ENCODE assay signal across 9 mouse cellular contexts in the genomic region with DNA sequence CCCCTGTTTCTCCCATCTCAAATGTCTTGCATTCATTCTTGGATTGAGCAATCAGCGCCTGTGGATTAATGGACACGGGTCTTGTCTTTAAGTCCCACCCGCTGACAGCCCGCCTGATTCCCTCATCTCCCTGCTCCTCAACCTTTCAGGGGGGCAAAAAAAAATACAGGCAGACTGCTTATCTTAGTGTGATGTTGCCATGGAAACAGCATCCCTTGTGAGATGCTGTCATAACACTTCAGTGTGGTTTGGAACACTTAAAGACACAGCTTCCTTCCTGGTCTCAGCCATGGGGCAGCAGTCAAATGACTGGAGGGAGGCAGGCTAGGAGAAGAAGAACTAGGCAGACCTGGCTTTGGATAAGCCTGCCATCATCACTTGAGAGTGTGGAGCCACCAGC. TPM values are rescaled to one million over a fixed set of nuclear protein-coding genes. Genes with fewer than 3 reads are reported as not detected.
A peak's percentile ranks its signal among the peaks of the same experiment; 100 is the strongest.
DNase-seq lines count a peak whose midpoint lies in the region; ATAC-seq and TF ChIP-seq lines count a peak whose summit lies in the region.
"Had no signal": no experiment of that assay in that cellular context is flagged by ENCODE, and none has a peak within 500 bp of the region (broad histone marks: within the 10 kb centered on the region; RNA-seq: fewer than 3 reads in every experiment).

No protein-coding gene starts in this region.

- no peak for TF ChIP-seq EP300 in lung, postnatal 0 days (IDR thresholded peaks at IDR 0.05)

- no peaks in the 10 kb centered on the region for H3K27me3 ChIP-seq in lung, embryonic 14.5 days (ENCODE audit: insufficient read depth, low read length)
- H3K27me3 ChIP-seq in lung, postnatal 0 days (replicated peaks; ENCODE audit: insufficient read depth, low read length): no peaks in the 10 kb centered on the region
- H3K27me3 ChIP-seq in forebrain, embryonic 10.5 days (ENCODE audit: poor library complexity, severe bottlenecking): no peaks in the 10 kb centered on the region; the same call in 1 of the 2 replicates
- H3K27me3 ChIP-seq in thymus, adult 2 months (ENCODE audit: control insufficient read depth, insufficient read depth, low read length): no peaks in the 10 kb centered on the region

- no peak overlapping the region for H3K27ac ChIP-seq in lung, embryonic 14.5 days (ENCODE audit: low read depth)
- no peak overlapping the region for H3K27ac ChIP-seq in lung, postnatal 0 days (ENCODE audit: low read length)
- H3K27ac ChIP-seq in forebrain, embryonic 10.5 days: peak overlapping the region; percentile 86
- no peak overlapping the region for H3K27ac ChIP-seq in thymus, adult 2 months (ENCODE audit: control insufficient read depth, insufficient read depth, low read length)

- H3K4me1 ChIP-seq in lung, embryonic 14.5 days (ENCODE audit: insufficient read depth): peaks cover 30% of the 10 kb centered on the region
- H3K4me1 ChIP-seq in lung, postnatal 0 days (ENCODE audit: insufficient read depth, low read depth, low read length): no peaks in the 10 kb centered on the region
- H3K4me1 ChIP-seq in forebrain, embryonic 10.5 days: peaks cover 100% of the 10 kb centered on the region
- no peaks in the 10 kb centered on the region for H3K4me1 ChIP-seq in thymus, adult 2 months (replicated peaks; ENCODE audit: control insufficient read depth, insufficient read depth, low read length)

- no peak for TF ChIP-seq CTCF in lung, embryonic 14.5 days (IDR thresholded peaks at IDR 0.05; ENCODE audit: low read depth)
- no peak for TF ChIP-seq CTCF in lung, postnatal 0 days (IDR thresholded peaks at IDR 0.05)
- TF ChIP-seq CTCF in thymus, adult 2 months (IDR thresholded peaks at IDR 0.05; ENCODE audit: borderline replicate concordance, control insufficient read depth, extremely low read depth, insufficient read depth, low read length, poor library complexity): no peak

- no peak for ATAC-seq in lung, embryonic 14.5 days (ENCODE audit: insufficient read depth)
- no peak for ATAC-seq in lung, postnatal 0 days

- no peak for TF ChIP-seq POLR2A in thymus, adult 2 months (IDR thresholded peaks at IDR 0.05; ENCODE audit: control insufficient read depth, extremely low read depth, insufficient read depth, low read length, poor library complexity)

- H3K36me3 ChIP-seq in lung, embryonic 14.5 days (ENCODE audit: insufficient read depth): 0 out of 2 replicates have a peak, but pooled peaks cover 3% of the 10 kb centered on the region
- H3K36me3 ChIP-seq in lung, postnatal 0 days (ENCODE audit: insufficient read depth, low read length): no peaks in the 10 kb centered on the region
- peaks cover 9% of the 10 kb centered on the region for H3K36me3 ChIP-seq in forebrain, embryonic 10.5 days (replicated peaks)
- H3K36me3 ChIP-seq in thymus, adult 2 months (ENCODE audit: control insufficient read depth, insufficient read depth, low read length): no peaks in the 10 kb centered on the region

- peak; percentile 48 for DNase-seq in lung, embryonic 14.5 days
- no peak for DNase-seq in lung, postnatal 0 days (ENCODE audit: low spot score)
- no peak for DNase-seq in forebrain, embryonic 10.5 days (ENCODE audit: extremely low spot score, low spot score)
- peak; percentile 2 for DNase-seq in induced T-regulatory cell, adult 2 months (ENCODE audit: low read depth)
- peak; percentile 73 for DNase-seq in retina, postnatal 1 day
- DNase-seq in ovary, adult 18-20 months (ENCODE audit: low spot score): no peak
- no peak for DNase-seq in thymus, adult 2 months
- DNase-seq: kidney, adult 2 months; thymus, postnatal 25 days had no signal

- no peak overlapping the region for H3K4me2 ChIP-seq in lung, embryonic 14.5 days
- no peak overlapping the region for H3K4me2 ChIP-seq in lung, postnatal 0 days (replicated peaks; ENCODE audit: low read depth, low read length)

- H3K9me3 ChIP-seq in lung, embryonic 14.5 days (ENCODE audit: low read depth, low read length): no peaks in the 10 kb centered on the region
- no peaks in the 10 kb centered on the region for H3K9me3 ChIP-seq in lung, postnatal 0 days (ENCODE audit: low read length)
- H3K9me3 ChIP-seq in forebrain, embryonic 10.5 days: no peaks in the 10 kb centered on the region

- H3K4me3 ChIP-seq in lung, embryonic 14.5 days (ENCODE audit: low read depth, low read length): no peak overlapping the region
- H3K4me3 ChIP-seq in lung, postnatal 0 days (ENCODE audit: low read depth, low read length): no peak overlapping the region
- H3K4me3 ChIP-seq in forebrain, embryonic 10.5 days: no peak overlapping the region
- H3K4me3 ChIP-seq in thymus, adult 2 months (ENCODE audit: control insufficient read depth, insufficient read depth, low read length): no peak overlapping the region

- 35% methylated on average over 4 of the region's 4 CpGs for WGBS in lung, embryonic 14.5 days
- 37% methylated on average over 4 of the region's 4 CpGs for WGBS in lung, postnatal 0 days
- WGBS in forebrain, embryonic 10.5 days: 45% methylated on average over 4 of the region's 4 CpGs
- WGBS in thymus, adult 2 months: 62% methylated on average over 4 of the region's 4 CpGs

- H3K9ac ChIP-seq in lung, embryonic 14.5 days: no peak overlapping the region
- no peak overlapping the region for H3K9ac ChIP-seq in lung, postnatal 0 days (replicated peaks; ENCODE audit: low read depth)

RNA-seq across cellular contexts. Expression of a gene that starts 47.0 kb away (rescaled TPM):
- polyA plus RNA-seq in lung, embryonic 14.5 days (2014; fragmentation: Nextera tagmentation; extraction: Ambion mirVana): 36.8 and 39.9 TPM in 2 replicates
- 36.4 and 39.9 TPM in 2 replicates for polyA plus RNA-seq in lung, postnatal 0 days (2015; fragmentation: Nextera tagmentation; extraction: Ambion mirVana)
- polyA plus RNA-seq in forebrain, embryonic 10.5 days (2016; fragmentation: Nextera tagmentation; extraction: Ambion mirVana): 30.1 and 31.4 TPM in 2 replicates
- 10.7 and 12.2 TPM in 2 replicates for polyA plus RNA-seq in thymus, adult 2 months (2012; rRNA removed)

Comparison
In these comparisons a context has a peak if more than half of its experiments do, and no peak if none do; other contexts are left out.
1. DNase-seq: peak in lung, embryonic 14.5 days (single experiment), induced T-regulatory cell, adult 2 months (single experiment) and retina, postnatal 1 day (single experiment); none in lung, postnatal 0 days (single experiment), forebrain, embryonic 10.5 days (single experiment), ovary, adult 18-20 months (single experiment) and thymus, adult 2 months (single experiment).